Mouse (Mus musculus): Measurements from ENCODE around the gene Gtf2h1. TPM values are rescaled to one million over a fixed set of nuclear protein-coding genes. Genes with fewer than 3 reads are reported as not detected.
"Not testable (repeated sequence)": the region's sequence is repeated elsewhere in the genome, so short reads cannot be mapped to it uniquely, and the experiment has no call there.

Gene Gtf2h1
- polyA plus RNA-seq, 1 experiment from 2014 or later = 29.0 TPM

DNA sequence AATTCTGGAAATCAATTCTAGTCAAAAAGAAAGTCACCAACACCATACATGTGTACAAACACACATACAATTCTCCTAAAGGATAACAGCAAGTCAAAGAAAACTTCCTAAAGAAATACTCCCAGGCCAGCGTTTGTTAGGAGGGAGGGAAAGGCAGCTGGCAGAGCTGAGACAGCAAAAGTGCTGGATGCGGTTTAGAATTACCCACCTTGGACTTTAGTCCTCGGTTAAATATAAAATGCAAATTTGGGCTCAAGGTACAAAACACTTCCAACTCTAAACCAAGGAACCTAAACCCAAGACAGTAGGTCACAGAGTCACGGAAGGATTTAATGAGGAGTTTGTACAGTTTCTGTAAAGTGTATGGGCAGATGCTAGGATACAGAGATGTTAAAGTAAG lies 2.0 kb upstream of the Gtf2h1 start:
- Histone ChIP-seq H3K9ac (ENCODE audit: low read length) (no peak overlapping the region), H3K27me3 (ENCODE audit: control insufficient read depth, insufficient read depth, low read length) (no peaks in the 10 kb centered on the region), H3K27ac (replicated peaks) (no peak overlapping the region), H3K4me1 (replicated peaks; ENCODE audit: control insufficient read depth, insufficient read depth) (no peaks in the 10 kb centered on the region), H3K9me3 (ENCODE audit: control insufficient read depth, low read length) (no peaks in the 10 kb centered on the region), H3K4me3 (ENCODE audit: low read depth, low read length) (no peak overlapping the region), H3K36me3 (ENCODE audit: control insufficient read depth, insufficient read depth, low read length) (0 out of 2 replicates have a peak, but pooled peaks cover 2% of the 10 kb centered on the region), H3K4me2 (replicated peaks; ENCODE audit: low read depth) (no peak overlapping the region)
- ATAC-seq (ENCODE audit: low FRiP score, low TSS enrichment) (no peak), DNase-seq (ENCODE audit: low spot score) (no peak)
- TF ChIP-seq EP300 (optimal IDR thresholded peaks at IDR 0.05) (no peak), CTCF (IDR thresholded peaks at IDR 0.05; ENCODE audit: low read depth) (no peak)
- 81% methylated on average over 4 of the region's 4 CpGs for WGBS

DNA sequence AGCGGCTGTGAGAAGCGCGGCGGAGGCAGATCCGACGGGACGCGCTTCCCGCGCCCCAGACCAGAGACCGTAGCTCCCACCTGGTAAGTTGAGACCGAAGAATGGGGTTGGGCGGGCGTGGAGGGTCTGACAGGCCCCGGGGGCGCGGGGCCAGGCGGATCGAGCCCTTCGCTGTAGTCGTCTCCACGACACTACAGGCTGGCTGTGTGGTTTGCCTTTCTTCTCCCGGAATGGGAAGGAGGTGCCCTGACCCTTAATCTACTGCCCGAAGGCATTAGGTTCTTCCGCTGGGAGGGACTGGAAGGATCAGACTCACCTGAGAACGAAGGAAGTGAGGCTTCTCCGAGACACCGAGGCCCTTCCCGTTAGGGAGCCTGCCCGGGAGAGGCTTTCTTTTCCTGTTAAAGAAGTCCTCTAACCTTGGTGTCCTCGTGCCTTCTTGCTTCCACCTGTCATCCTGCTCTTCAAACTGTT lies 340 bp downstream of the Gtf2h1 start:
- ATAC-seq (ENCODE audit: low FRiP score, low TSS enrichment) (peak; percentile 66), DNase-seq (ENCODE audit: low spot score) (no peak)
- Histone ChIP-seq H3K4me3 (ENCODE audit: low read depth, low read length) (peak overlapping the region; percentile 90), H3K27me3 (ENCODE audit: control insufficient read depth, insufficient read depth, low read length) (no peaks in the 10 kb centered on the region), H3K9ac (ENCODE audit: low read length) (peak overlapping the region; percentile 94), H3K9me3 (ENCODE audit: control insufficient read depth, low read length) (no peaks in the 10 kb centered on the region), H3K4me2 (replicated peaks; ENCODE audit: low read depth) (peak overlapping the region; percentile 69), H3K27ac (replicated peaks) (peak overlapping the region; percentile 88), H3K36me3 (ENCODE audit: control insufficient read depth, insufficient read depth, low read length) (no peaks in the 10 kb centered on the region), H3K4me1 (replicated peaks; ENCODE audit: control insufficient read depth, insufficient read depth) (no peaks in the 10 kb centered on the region)
- no peak for TF ChIP-seq CTCF (IDR thresholded peaks at IDR 0.05; ENCODE audit: low read depth)
- no peak for TF ChIP-seq EP300 (optimal IDR thresholded peaks at IDR 0.05)
- WGBS = 1% methylated on average over 31 of the region's 31 CpGs

DNA sequence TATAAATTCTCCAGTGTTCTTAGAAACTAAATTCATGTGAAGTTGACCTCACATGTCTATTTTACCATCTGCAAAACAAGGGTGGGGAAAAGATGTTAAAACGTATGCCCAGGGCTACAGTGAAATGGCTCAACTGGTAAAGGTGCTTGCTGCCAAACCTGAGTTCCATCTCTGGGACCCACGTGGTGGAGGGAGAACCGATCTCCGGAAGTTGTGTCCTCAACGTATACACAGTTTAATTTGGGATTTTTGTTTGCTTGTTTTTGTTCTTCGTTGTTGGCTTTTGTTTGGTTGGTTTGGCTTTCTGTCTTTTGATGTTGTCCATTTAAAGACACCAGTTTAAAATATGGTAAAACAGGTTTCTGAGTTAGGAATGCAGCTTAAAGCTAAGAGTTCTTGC lies 876 bp downstream of the Gtf2h1 start:
- no peaks in the 10 kb centered on the region for H3K9me3 ChIP-seq (ENCODE audit: control insufficient read depth, low read length)
- WGBS = 37% methylated on average over 6 of the region's 6 CpGs
- no peaks in the 10 kb centered on the region for H3K27me3 ChIP-seq (ENCODE audit: control insufficient read depth, insufficient read depth, low read length)
- no peak overlapping the region for H3K27ac ChIP-seq (replicated peaks)
- H3K4me3 ChIP-seq (ENCODE audit: low read depth, low read length) = peak overlapping the region; percentile 90
- peaks cover 3% of the 10 kb centered on the region; the same call in 1 of the 2 replicates for H3K36me3 ChIP-seq (ENCODE audit: control insufficient read depth, insufficient read depth, low read length)
- ATAC-seq (ENCODE audit: low FRiP score, low TSS enrichment) (no peak), DNase-seq (ENCODE audit: low spot score) (no peak)
- no peaks in the 10 kb centered on the region for H3K4me1 ChIP-seq (replicated peaks; ENCODE audit: control insufficient read depth, insufficient read depth)
- H3K4me2 ChIP-seq (replicated peaks; ENCODE audit: low read depth) = peak overlapping the region; percentile 69
- no peak for TF ChIP-seq CTCF (IDR thresholded peaks at IDR 0.05; ENCODE audit: low read depth)
- peak overlapping the region; percentile 94 for H3K9ac ChIP-seq (ENCODE audit: low read length)

DNA sequence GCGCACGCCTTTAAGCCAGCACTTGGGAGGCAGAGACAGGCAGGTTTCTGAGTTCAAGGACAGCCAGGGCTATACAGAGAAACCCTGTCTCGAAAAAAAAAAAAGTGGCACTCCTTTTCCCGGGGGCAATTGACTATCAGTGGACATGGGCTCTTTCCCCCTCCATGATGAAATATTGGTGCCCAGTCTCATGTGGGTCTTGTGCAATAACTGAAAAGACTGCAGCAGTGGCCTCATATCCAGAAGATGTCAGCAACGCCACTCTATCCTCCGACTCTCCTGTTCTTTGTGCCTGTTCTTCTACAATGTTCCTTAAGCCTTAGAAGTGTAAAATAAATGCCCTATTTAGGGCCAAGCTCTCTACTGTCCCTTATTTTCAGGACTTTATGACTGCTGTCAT lies 14.4 kb downstream of the Gtf2h1 start:
- no peak for DNase-seq (ENCODE audit: low spot score)
- TF ChIP-seq EP300 (optimal IDR thresholded peaks at IDR 0.05) (no peak), CTCF (IDR thresholded peaks at IDR 0.05; ENCODE audit: low read depth) (no peak; the same call in 1 of the 2 replicates)
- ATAC-seq (ENCODE audit: low FRiP score, low TSS enrichment) = no peak
- H3K36me3 ChIP-seq (ENCODE audit: control insufficient read depth, insufficient read depth, low read length) = peaks cover 13% of the 10 kb centered on the region
- H3K4me2 ChIP-seq (replicated peaks; ENCODE audit: low read depth) = no peak overlapping the region
- no peaks in the 10 kb centered on the region for H3K27me3 ChIP-seq (ENCODE audit: control insufficient read depth, insufficient read depth, low read length)
- H3K27ac ChIP-seq (replicated peaks) = no peak overlapping the region
- no peaks in the 10 kb centered on the region for H3K9me3 ChIP-seq (ENCODE audit: control insufficient read depth, low read length)
- H3K4me1 ChIP-seq (replicated peaks; ENCODE audit: control insufficient read depth, insufficient read depth) = no peaks in the 10 kb centered on the region
- no peak overlapping the region for H3K9ac ChIP-seq (ENCODE audit: low read length)
- WGBS = 94% methylated on average over 6 of the region's 6 CpGs
- H3K4me3 ChIP-seq (ENCODE audit: low read depth, low read length) = no peak overlapping the region

DNA sequence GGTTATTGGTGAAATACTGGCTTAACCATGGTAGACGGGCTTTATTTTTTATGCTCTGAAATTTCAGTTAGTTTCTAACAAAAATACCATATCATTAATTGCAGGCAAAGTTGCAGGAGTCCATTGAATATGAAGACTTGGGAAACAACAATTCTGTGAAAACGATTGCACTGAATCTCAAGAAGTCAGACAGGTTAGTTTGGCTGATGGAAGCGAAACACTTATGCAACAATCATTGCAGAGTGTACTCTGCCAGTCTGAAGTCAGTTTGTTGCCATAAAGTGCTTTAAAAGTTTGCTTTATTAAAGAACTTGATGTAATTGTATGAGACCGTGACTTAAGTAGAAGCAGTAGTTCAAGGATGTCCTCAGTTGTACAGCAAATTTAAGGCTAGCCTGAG lies 18.1 kb downstream of the Gtf2h1 start:
- no peak overlapping the region for H3K4me3 ChIP-seq (ENCODE audit: low read depth, low read length)
- TF ChIP-seq CTCF (IDR thresholded peaks at IDR 0.05; ENCODE audit: low read depth) (no peak), EP300 (optimal IDR thresholded peaks at IDR 0.05) (no peak)
- ATAC-seq (ENCODE audit: low FRiP score, low TSS enrichment) (no peak), DNase-seq (ENCODE audit: low spot score) (no peak)
- 90% methylated on average over 4 of the region's 4 CpGs for WGBS
- no peak overlapping the region for H3K27ac ChIP-seq (replicated peaks)
- no peaks in the 10 kb centered on the region for H3K27me3 ChIP-seq (ENCODE audit: control insufficient read depth, insufficient read depth, low read length)
- no peaks in the 10 kb centered on the region for H3K9me3 ChIP-seq (ENCODE audit: control insufficient read depth, low read length)
- H3K4me2 ChIP-seq (replicated peaks; ENCODE audit: low read depth) = no peak overlapping the region
- H3K9ac ChIP-seq (ENCODE audit: low read length) = no peak overlapping the region
- peaks cover 21% of the 10 kb centered on the region for H3K36me3 ChIP-seq (ENCODE audit: control insufficient read depth, insufficient read depth, low read length)
- no peaks in the 10 kb centered on the region for H3K4me1 ChIP-seq (replicated peaks; ENCODE audit: control insufficient read depth, insufficient read depth)

DNA sequence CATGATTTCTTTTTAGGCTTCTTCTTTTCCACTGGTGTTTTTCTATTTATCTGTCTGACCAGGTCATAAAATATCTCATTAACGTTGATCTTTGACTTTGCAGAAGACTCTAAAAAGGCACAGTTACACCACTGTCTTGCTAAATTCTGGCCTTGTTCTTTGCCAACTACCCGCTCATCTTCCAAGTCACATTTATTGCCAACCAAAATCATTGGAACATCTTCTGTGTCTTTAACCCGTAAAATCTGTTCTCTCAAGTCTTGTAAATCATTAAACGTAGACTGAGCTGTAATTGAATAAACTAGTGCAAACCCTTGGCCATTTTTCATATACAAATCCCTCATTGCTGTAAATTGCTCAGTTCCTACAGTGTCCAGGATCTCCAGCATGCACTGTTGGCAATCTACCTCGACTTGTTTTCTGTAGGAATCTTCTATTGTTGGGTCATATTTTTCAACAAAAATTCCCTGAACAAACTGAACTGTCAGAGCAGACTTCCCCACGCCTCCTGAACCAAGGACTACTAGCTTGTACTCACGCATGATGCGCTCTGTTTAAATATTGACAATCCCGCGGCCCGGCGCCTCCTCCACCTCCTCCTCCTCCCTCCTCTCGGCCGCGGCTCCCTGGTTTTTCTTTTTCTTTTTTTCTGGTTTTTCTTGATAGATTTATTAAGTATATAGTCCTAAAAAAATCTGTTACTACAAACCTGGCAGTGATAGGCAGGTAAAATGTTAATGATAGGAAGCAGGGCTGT lies 25.2 kb downstream of the Gtf2h1 start:
- H3K27me3 ChIP-seq (ENCODE audit: control insufficient read depth, insufficient read depth, low read length); H3K4me1 ChIP-seq (replicated peaks; ENCODE audit: control insufficient read depth, insufficient read depth); H3K27ac ChIP-seq (replicated peaks); H3K4me3 ChIP-seq (ENCODE audit: low read depth, low read length); H3K9ac ChIP-seq (ENCODE audit: low read length); H3K9me3 ChIP-seq (ENCODE audit: control insufficient read depth, low read length); DNase-seq (ENCODE audit: low spot score); H3K4me2 ChIP-seq (replicated peaks; ENCODE audit: low read depth); ATAC-seq (ENCODE audit: low FRiP score, low TSS enrichment): not testable (repeated sequence)
- peaks cover 21% of the 10 kb centered on the region for H3K36me3 ChIP-seq (ENCODE audit: control insufficient read depth, insufficient read depth, low read length)
- 61% methylated on average over 15 of the region's 15 CpGs for WGBS
